Mouse (Mus musculus) ES-E14 (cell line): ENCODE measurements at regions not wholly inside any gene's neighbourhood (a gene's known extent, or its start where the extent isn't known, plus 50 kb on each side); places are given as distances from the start of the nearest gene placed in this dataset.

ENCODE experiments used
- CHD2 ChIP-seq: IDR thresholded peaks from 2 replicates; pipeline ENCODE4 v1.6.1; 2014; ENCODE audit warnings: mild to moderate bottlenecking, low read depth, low read length, inconsistent platforms
- HCFC1 ChIP-seq: IDR thresholded peaks from 2 replicates; pipeline ENCODE4 v1.6.1; 2012; ENCODE audit warnings: low read length, inconsistent platforms, borderline replicate concordance; ENCODE audit not compliant: insufficient read depth
- ZNF384 ChIP-seq: IDR thresholded peaks from 2 replicates; pipeline ENCODE4 v1.6.1; 2012; ENCODE audit warnings: low read depth, low read length, inconsistent platforms

DNA sequence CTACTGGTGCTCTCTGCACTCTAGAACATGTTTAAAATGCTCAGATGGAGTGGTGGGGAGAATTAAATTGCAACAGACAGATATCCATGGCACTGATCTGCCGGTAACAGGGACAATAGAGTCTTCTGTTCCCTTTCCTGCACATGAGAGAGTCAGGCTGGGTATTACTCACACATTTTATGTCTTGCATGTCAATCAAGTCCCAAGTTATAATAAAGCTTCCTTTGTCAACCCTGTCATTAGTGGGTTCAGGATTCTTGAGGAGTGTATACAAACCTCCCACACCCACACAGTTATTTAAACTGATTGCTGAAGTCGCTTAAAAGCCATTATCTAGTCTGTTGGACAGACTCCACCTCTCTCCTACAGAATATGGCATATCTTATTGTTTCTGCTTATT is 220.7 kb upstream of the Zfp703 start:
- TF ChIP-seq ZNF384 (no peak), HCFC1 (no peak), CHD2 (no peak)
